23 mouse cellular contexts compared by ENCODE assay signal in the genomic region with DNA sequence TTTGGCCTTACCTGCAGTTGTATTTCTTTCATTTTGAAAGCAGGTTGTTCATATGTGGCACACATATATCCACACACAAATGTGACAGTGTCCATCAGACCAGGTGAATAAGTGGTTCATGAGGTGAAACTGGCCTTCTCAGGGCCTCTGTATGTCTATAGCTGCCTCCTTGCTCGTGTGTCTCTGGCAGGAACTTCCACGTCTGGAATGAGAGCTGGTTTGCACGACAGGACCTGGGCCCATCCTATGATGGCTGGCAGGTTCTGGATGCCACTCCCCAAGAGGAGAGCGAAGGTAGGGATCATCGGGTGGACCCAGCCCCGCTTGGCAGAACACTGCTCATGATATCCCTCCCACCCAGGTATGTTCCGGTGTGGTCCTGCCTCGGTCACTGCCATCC. TPM values are rescaled to one million over a fixed set of nuclear protein-coding genes. Genes with fewer than 3 reads are reported as not detected.
"Had no signal": no experiment of that assay in that cellular context is flagged by ENCODE, and none has a peak within 500 bp of the region (broad histone marks: within the 10 kb centered on the region; RNA-seq: fewer than 3 reads in every experiment).

No protein-coding gene starts in this region.

- H3K36me3 ChIP-seq: neural tube, embryonic 13.5 days; neural tube, embryonic 15.5 days; stomach, embryonic 15.5 days had no signal

- H3K9ac ChIP-seq: neural tube, embryonic 13.5 days; neural tube, embryonic 15.5 days; stomach, embryonic 15.5 days had no signal

- H3K27me3 ChIP-seq: neural tube, embryonic 13.5 days; neural tube, embryonic 15.5 days; stomach, embryonic 15.5 days had no signal

- H3K4me3 ChIP-seq: neural tube, embryonic 13.5 days; neural tube, embryonic 15.5 days; stomach, embryonic 15.5 days had no signal

- H3K4me2 ChIP-seq: neural tube, embryonic 13.5 days; neural tube, embryonic 15.5 days; stomach, embryonic 15.5 days had no signal

- H3K27ac ChIP-seq: neural tube, embryonic 13.5 days; neural tube, embryonic 15.5 days; stomach, embryonic 15.5 days; stomach, postnatal 0 days had no signal

- H3K4me1 ChIP-seq: neural tube, embryonic 13.5 days; neural tube, embryonic 15.5 days; stomach, embryonic 15.5 days had no signal

- H3K9me3 ChIP-seq: neural tube, embryonic 13.5 days; neural tube, embryonic 15.5 days; stomach, embryonic 15.5 days had no signal

- DNase-seq: retina, postnatal 1 day; right cerebral cortex, adult 18-20 months; right cerebral cortex, postnatal 14 days; right cerebral cortex, postnatal 25 days; right cerebral cortex, postnatal 4 days; spleen, adult 18-20 months; thymus, adult 18-20 months; thymus, adult 2 months; thymus, postnatal 14 days; thymus, postnatal 25 days; thymus, postnatal 36 days; thymus, postnatal 4 days had no signal

RNA-seq across cellular contexts. Expression of a gene that starts 30.8 kb away (rescaled TPM):
- total RNA-seq: neutrophil, adult 5-6 weeks had no signal
- polyA plus RNA-seq: neural tube, embryonic 13.5 days; small intestine, adult 2 months; spleen, adult 2 months; stomach, embryonic 14.5 days; stomach, embryonic 15.5 days; stomach, embryonic 16.5 days; stomach, postnatal 0 days; thymus, postnatal 0 days had no signal

RNA-seq across cellular contexts. Expression of a gene that starts 52.0 kb away (rescaled TPM):
- total RNA-seq: neutrophil, adult 5-6 weeks had no signal
- polyA plus RNA-seq: neural tube, embryonic 13.5 days; neural tube, embryonic 15.5 days; small intestine, adult 2 months; spleen, adult 2 months; stomach, embryonic 14.5 days; stomach, embryonic 16.5 days; stomach, postnatal 0 days; thymus, adult 2 months; urinary bladder, adult 2 months had no signal
